Mouse (Mus musculus): ENCODE data around the gene Slc39a2.
"Not testable (repeated sequence)": the region's sequence is repeated elsewhere in the genome, so short reads cannot be mapped to it uniquely, and the experiment has no call there.

DNA sequence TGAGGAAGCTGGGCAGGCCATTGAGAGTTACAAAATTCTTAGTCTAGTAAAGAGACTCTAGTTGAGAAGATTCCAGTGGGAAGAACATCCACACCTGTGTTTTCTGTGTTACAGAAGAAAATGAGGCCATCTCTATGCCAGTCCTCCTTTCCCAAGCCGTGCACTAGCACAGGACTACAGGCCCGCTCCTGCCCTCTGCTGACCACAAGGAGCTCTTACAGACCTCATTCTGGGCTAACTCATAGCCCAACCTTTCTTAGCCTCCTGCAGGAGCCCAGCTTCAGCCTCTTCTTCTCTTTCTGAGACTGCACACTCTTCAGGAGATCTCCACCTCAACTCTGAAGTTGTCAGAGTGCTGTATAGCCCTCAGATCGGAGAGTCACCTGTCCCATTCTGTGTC, 41.7 kb upstream of the Slc39a2 start:
- TF ChIP-seq MAX (IDR thresholded peaks at IDR 0.05; ENCODE audit: low read depth); E2F4 (IDR thresholded peaks at IDR 0.05; ENCODE audit: insufficient read depth); POLR2A (IDR thresholded peaks at IDR 0.05; ENCODE audit: insufficient read length, low read depth); POLR2AphosphoS2 (IDR thresholded peaks at IDR 0.05; ENCODE audit: insufficient read length, low read depth); CEBPB (IDR thresholded peaks at IDR 0.05; ENCODE audit: insufficient read depth, poor library complexity, severe bottlenecking); SRF (IDR thresholded peaks at IDR 0.05; ENCODE audit: control insufficient read depth, insufficient read length, low read depth); MYOD1 (IDR thresholded peaks at IDR 0.05; ENCODE audit: control insufficient read depth in 1 of 3, insufficient read length in 2 of 3, low read depth in 2 of 3); USF1 (IDR thresholded peaks at IDR 0.05; ENCODE audit: low read depth): not testable (repeated sequence)
